Comparison of ENCODE assay signal across 15 mouse cellular contexts in genomic region chr11:35364469-35364868, GRCm38 (mm10).
"Had no signal": no experiment of that assay in that cellular context is flagged by ENCODE, and none has a peak within 500 bp of the region (broad histone marks: within the 10 kb centered on the region; RNA-seq: fewer than 3 reads in every experiment).

No protein-coding gene starts in this region.

- ATAC-seq: hindbrain, postnatal 0 days; liver, embryonic 12.5 days had no signal

- DNase-seq: kidney, adult 11 months; kidney, adult 9 months; kidney, postnatal 14 days; layer of hippocampus, adult 9-11 months; layer of hippocampus, postnatal 36 days; lung, postnatal 36 days; midbrain, embryonic 14.5 days; right cerebral cortex, postnatal 14 days; thymus, adult 2 months; thymus, postnatal 25 days had no signal

- H3K4me2 ChIP-seq: liver, embryonic 12.5 days; stomach, embryonic 15.5 days had no signal

- H3K9me3 ChIP-seq: liver, embryonic 12.5 days; stomach, embryonic 15.5 days had no signal

- H3K4me1 ChIP-seq: liver, embryonic 12.5 days; stomach, embryonic 15.5 days had no signal

- H3K27me3 ChIP-seq: stomach, embryonic 15.5 days had no signal

- H3K9ac ChIP-seq: liver, embryonic 12.5 days; neural tube, embryonic 12.5 days; stomach, embryonic 15.5 days had no signal

- H3K36me3 ChIP-seq: liver, embryonic 12.5 days; midbrain, embryonic 10.5 days; neural tube, embryonic 12.5 days; stomach, embryonic 15.5 days had no signal

- H3K4me3 ChIP-seq: liver, embryonic 12.5 days; midbrain, embryonic 10.5 days; neural tube, embryonic 12.5 days; stomach, embryonic 15.5 days had no signal

- H3K27ac ChIP-seq: hindbrain, postnatal 0 days; liver, embryonic 12.5 days; midbrain, embryonic 10.5 days; neural tube, embryonic 12.5 days; stomach, embryonic 15.5 days had no signal
